Mouse (Mus musculus): Measurements from ENCODE around the gene Mapkbp1.
A peak's percentile ranks its signal among the peaks of the same experiment; 100 is the strongest.

Gene Mapkbp1

GRCm38 (mm10) chr2:120008672-120009071 lies 36.2 kb downstream of the Mapkbp1 start:
- DNase-seq (ENCODE audit: low read depth, low spot score), result no peak

GRCm38 (mm10) chr2:120011462-120012200 lies 39.1 kb downstream of the Mapkbp1 start:
- peak; percentile 81 for DNase-seq (ENCODE audit: low read depth, low spot score)

GRCm38 (mm10) chr2:120012924-120013323 lies 40.4 kb downstream of the Mapkbp1 start:
- DNase-seq (ENCODE audit: low read depth, low spot score), result no peak

GRCm38 (mm10) chr2:120013831-120014486 lies 41.5 kb downstream of the Mapkbp1 start:
- no peak for DNase-seq (ENCODE audit: low read depth, low spot score)

- no peak for DNase-seq (ENCODE audit: low read depth, low spot score)
Measured at GRCm38 (mm10) chr2:120015882-120016281, 43.4 kb downstream of the Mapkbp1 start.

- no peak for DNase-seq (ENCODE audit: low read depth, low spot score)
Measured at GRCm38 (mm10) chr2:120017599-120017998, 45.1 kb downstream of the Mapkbp1 start.

GRCm38 (mm10) chr2:120024337-120024736 lies 51.8 kb downstream of the Mapkbp1 start:
- DNase-seq (ENCODE audit: low read depth, low spot score), result no peak

- peak; percentile 94 for DNase-seq (ENCODE audit: low read depth, low spot score)
Measured at GRCm38 (mm10) chr2:120026984-120027949, 54.8 kb downstream of the Mapkbp1 start, which contains the start of the genes Jmjd7 and Gm28042. Jmjd7 (plus strand) TSS chr2:120027483. Gm28042 (plus strand) TSS chr2:120027493.

- DNase-seq (ENCODE audit: low read depth, low spot score), result no peak
Measured at GRCm38 (mm10) chr2:120027950-120028331, 55.4 kb downstream of the Mapkbp1 start.

- no peak for DNase-seq (ENCODE audit: low read depth, low spot score)
Measured at GRCm38 (mm10) chr2:120030380-120030779, 57.9 kb downstream of the Mapkbp1 start.

GRCm38 (mm10) chr2:120032726-120033467 lies 60.4 kb downstream of the Mapkbp1 start, which contains the start of gene Pla2g4b:
Pla2g4b (plus strand) TSS chr2:120033417.
- DNase-seq (ENCODE audit: low read depth, low spot score), result no peak

- DNase-seq (ENCODE audit: low read depth, low spot score), result peak; percentile 25
Measured at GRCm38 (mm10) chr2:120033726-120034125, 61.2 kb downstream of the Mapkbp1 start.

GRCm38 (mm10) chr2:120037744-120038143 lies 65.2 kb downstream of the Mapkbp1 start:
- DNase-seq (ENCODE audit: low read depth, low spot score), result no peak

- no peak for DNase-seq (ENCODE audit: low read depth, low spot score)
Measured at GRCm38 (mm10) chr2:120040991-120041390, 68.5 kb downstream of the Mapkbp1 start.

- DNase-seq (ENCODE audit: low read depth, low spot score), result peak; percentile 91
Measured at GRCm38 (mm10) chr2:120044101-120044603, 71.7 kb downstream of the Mapkbp1 start.

GRCm38 (mm10) chr2:120044676-120045075 lies 72.2 kb downstream of the Mapkbp1 start:
- no peak for DNase-seq (ENCODE audit: low read depth, low spot score)

- DNase-seq (ENCODE audit: low read depth, low spot score), result peak; percentile 89
Measured at GRCm38 (mm10) chr2:120046486-120047310, 74.2 kb downstream of the Mapkbp1 start.

- no peak for DNase-seq (ENCODE audit: low read depth, low spot score)
Measured at GRCm38 (mm10) chr2:120048173-120048572, 75.7 kb downstream of the Mapkbp1 start.

- peak; percentile 69 for DNase-seq (ENCODE audit: low read depth, low spot score)
Measured at GRCm38 (mm10) chr2:120049632-120050274, 77.3 kb downstream of the Mapkbp1 start.
